Mouse (Mus musculus) cortical plate, adult 2 months (tissue): Measurements from ENCODE around the gene Cacnb3.

Experiments used
- CTCF ChIP-seq: fragments of 200-500 bp; IDR thresholded peaks from 2 replicates; pipeline ENCODE4 v1.5.1; 2011; ENCODE audit warnings: mild to moderate bottlenecking, control low read depth, low read length; ENCODE audit not compliant: insufficient read depth; ENCODE audit errors: extremely low read depth
- POLR2A ChIP-seq: fragments of 200-500 bp; IDR thresholded peaks from 2 replicates; pipeline ENCODE4 v1.6.1; 2011; ENCODE audit warnings: mild to moderate bottlenecking, low read length, control low read depth; ENCODE audit not compliant: insufficient read depth; ENCODE audit errors: extremely low read depth

GRCm38 (mm10) chr15:98680660-98681059 lies 50.0 kb downstream of the Cacnb3 start:
- TF ChIP-seq CTCF (no peak), POLR2A (no peak)
